Mouse (Mus musculus) retina, postnatal 1 day (tissue): ENCODE measurements around the gene Lrrc26.

ENCODE experiments used
- DNase-seq: peaks from one replicate; pipeline ENCODE4 v3.0.0-alpha.2; 2012

Gene Lrrc26

GRCm38 (mm10) chr2:25303931-25304656 is 14.4 kb downstream of the Lrrc26 start:
- no peak for DNase-seq

- peak; percentile 82 for DNase-seq
Observed at GRCm38 (mm10) chr2:25304657-25305541, 15.2 kb downstream of the Lrrc26 start.

- DNase-seq = no peak
Observed at GRCm38 (mm10) chr2:25305587-25306359, 16.1 kb downstream of the Lrrc26 start.

GRCm38 (mm10) chr2:25310180-25310579 is 20.5 kb downstream of the Lrrc26 start:
- no peak for DNase-seq

DNA sequence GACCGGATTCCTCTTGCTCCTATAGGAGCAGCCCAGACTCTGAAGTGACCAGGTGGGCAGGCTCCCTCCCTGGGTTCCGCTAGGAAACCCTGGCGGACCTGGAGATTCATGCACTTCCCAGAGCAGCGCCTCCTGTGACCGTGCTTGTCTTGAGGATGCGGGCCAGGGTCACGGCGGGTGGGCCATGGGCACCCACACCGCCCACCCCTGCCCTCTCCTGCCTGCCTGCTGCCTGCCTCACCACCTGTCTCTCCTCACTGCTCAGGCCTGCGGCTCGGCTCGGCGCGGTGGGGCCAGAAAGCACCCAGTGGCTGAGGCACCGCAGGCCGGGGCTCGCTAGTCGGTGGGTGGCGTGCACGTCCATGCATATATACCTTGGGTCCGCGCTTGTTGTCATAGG is 21.3 kb downstream of the Lrrc26 start:
- no peak for DNase-seq

GRCm38 (mm10) chr2:25311491-25311891 is 21.8 kb downstream of the Lrrc26 start:
- DNase-seq = no peak

DNA sequence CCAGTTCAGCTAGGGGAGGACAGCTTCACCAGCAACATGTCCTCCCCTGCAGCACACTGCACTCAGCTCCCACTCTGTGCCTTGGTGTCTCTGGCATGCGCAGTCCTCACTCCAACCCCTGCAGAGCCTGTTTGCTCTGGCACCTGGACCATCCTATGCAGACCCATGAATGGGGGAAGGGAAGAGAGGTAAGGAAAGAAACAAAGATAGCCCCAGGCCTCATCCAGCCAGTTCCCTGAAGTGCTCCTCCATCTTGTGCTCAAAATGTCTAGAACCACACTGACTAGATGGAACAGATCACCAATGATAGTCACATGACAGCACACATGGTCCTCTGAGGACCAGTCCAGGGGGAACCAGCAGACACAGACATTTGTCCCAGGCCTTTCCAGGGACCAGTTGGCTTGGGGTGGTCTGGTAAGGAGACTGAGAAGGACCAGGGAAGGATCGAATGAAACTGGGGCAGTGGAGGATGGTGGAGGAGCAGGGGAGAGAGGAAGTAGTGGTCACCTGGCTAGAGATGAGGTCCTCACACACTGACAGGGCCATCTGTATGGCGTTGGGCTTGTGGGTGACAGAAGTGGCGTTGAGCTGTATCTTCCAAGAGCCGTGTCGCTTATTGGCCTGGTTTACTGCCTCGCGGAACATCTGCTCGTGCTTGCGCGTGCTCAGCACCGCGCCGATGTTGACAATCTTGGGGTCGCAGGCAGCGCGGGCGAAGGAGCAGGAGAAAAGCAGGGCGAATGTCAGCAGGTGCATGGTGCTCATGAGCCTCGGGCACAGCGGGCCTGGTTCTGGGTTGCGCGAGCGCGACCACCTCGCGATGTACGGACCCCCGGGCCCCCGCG is 28.6 kb downstream of the Lrrc26 start:
- peak; percentile 9 for DNase-seq

GRCm38 (mm10) chr2:25318971-25319773 is 29.5 kb downstream of the Lrrc26 start, which contains the start of gene Grin1:
Gene Grin1, minus strand, starts transcription at chr2:25319187.
- peak; percentile 90 for DNase-seq

- no peak for DNase-seq
Observed at GRCm38 (mm10) chr2:25320084-25320483, 30.4 kb downstream of the Lrrc26 start.

DNA sequence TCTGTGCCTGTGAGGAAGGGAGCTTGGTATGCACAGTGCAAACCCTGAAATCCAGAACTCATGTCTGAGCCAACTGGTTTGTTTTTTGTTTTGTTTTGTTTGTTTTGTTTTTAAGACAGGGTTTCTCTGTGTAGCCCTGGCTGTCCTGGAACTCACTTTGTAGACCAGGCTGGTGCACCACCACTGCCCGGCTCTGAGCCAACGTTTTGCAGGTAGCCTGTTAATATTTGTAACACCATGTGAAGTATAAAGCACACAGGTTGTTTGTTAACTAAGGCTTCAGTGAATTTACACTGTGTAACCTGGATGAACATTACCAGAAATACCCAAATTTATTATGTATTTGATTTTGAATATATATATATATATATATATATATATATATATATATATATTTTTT is 36.3 kb downstream of the Lrrc26 start:
- no peak for DNase-seq

- peak; percentile 75 for DNase-seq
Observed at GRCm38 (mm10) chr2:25328440-25328839, 38.7 kb downstream of the Lrrc26 start.

GRCm38 (mm10) chr2:25331470-25331869 is 41.8 kb downstream of the Lrrc26 start:
- DNase-seq = no peak

- peak; percentile 99 for DNase-seq
Observed at GRCm38 (mm10) chr2:25332286-25333160, 42.8 kb downstream of the Lrrc26 start, which contains the start of gene Man1b1. Gene Man1b1, plus strand, starts transcription at chr2:25332338.

- no peak for DNase-seq
Observed at GRCm38 (mm10) chr2:25333569-25333968, 43.9 kb downstream of the Lrrc26 start.

GRCm38 (mm10) chr2:25338303-25338702 is 48.6 kb downstream of the Lrrc26 start:
- no peak for DNase-seq
